Mouse (Mus musculus) lung, postnatal 0 days (tissue): ENCODE results near the gene Phf2.

ENCODE experiments used
- CTCF ChIP-seq: IDR thresholded peaks from 2 replicates; pipeline ENCODE4 v1.5.1; 2016; ENCODE audit warnings: antibody characterized with exemption, mild to moderate bottlenecking
- EP300 ChIP-seq: IDR thresholded peaks from 2 replicates; pipeline ENCODE4 v1.6.1; 2016; ENCODE audit warnings: antibody characterized with exemption, mild to moderate bottlenecking, control low read depth

- TF ChIP-seq CTCF (no peak), EP300 (no peak)
Observed at GRCm38 (mm10) chr13:48917113-48917599, 46.2 kb upstream of the Phf2 start.
